Mouse (Mus musculus) Muller cell, postnatal 12 days (primary cell): ENCODE measurements around the gene Celsr1.
"Not testable (repeated sequence)": the region's sequence is repeated elsewhere in the genome, so short reads cannot be mapped to it uniquely, and the experiment has no call there.

Experiments
- DNase-seq: peaks from one replicate; pipeline ENCODE4 v3.0.0-alpha.2; 2015; ENCODE audit errors: inconsistent ontology term

Gene Celsr1

DNA sequence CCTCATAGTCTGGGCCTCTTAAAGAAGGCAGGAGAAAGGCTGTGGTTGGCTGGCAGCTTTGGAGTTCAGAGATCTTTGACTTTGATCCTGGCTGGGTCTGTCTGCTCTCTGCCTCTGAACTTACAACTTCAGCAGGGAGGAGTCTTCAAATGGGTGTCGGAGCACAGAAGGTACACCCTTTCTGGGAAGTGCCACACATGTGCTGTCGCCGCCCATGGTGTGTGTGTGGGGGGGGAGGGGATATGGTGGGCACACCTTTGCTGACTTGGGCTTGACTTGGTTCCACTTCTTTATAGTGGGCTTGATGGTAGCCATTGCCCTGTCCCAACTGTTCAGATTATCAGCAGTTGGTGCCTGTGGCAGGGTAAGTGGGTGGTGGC is 31.3 kb upstream of the Celsr1 start:
- DNase-seq = no peak

DNA sequence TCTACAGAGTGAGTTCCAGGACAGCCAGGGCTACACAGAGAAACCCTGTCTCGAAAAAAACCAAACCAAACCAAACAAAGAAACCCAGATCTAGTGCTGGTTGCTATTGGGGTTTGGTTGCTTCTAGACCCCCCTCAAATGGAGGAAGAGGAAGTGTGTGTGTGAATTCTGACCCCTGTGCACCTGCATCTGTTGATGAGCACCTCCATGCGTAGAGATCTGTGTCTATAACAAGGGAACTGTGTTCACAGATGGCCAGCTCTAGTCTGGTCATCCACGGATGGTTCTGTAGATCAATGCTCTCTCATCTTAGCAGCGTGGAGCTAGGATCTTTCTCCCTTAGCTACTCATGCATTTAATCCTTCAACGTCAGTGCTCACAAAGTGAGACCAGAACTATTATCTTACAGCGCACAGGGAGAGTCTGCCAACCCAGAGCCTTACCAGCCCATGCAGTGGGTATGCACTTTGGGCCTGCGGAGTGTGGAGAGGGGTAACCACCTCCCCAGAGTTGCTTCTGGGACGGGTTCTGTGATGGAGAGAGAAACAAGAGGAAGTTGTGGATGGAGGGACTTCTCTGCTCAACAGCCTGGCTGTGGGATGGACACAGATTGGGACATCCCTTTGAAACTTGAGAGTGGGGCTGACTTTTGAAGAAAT is 30.7 kb upstream of the Celsr1 start:
- DNase-seq = no peak

DNA sequence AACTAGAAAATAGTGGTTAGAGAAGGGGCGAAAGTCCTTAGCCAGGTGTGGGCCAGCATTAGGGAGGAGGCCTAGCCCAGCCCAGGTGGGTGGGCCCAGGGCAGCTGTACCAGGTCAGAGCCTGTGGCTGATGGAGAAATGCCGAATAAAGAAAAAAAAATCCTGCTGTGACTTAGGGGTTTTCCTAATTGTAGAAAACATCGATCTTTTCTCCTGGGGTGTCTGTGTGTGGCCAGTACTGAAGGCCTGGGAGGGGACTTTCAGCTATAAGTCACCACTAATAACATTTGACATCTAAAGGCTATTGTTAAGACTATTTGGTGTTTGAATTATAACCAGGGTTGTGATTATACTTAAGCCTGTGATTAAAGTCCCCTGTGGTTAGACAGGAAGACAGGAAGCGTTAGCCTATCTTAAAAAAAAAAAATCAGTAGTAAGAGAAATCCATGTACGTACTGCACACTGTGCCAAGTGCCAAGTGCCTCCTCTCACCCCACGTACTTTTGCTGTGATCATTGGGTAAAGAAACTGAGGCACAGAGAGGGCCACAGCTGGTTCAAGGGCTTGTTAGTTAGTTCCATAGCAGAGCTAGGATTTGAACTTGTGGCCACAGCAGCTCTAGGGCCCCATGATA is 28.4 kb upstream of the Celsr1 start:
- DNase-seq = no peak

DNA sequence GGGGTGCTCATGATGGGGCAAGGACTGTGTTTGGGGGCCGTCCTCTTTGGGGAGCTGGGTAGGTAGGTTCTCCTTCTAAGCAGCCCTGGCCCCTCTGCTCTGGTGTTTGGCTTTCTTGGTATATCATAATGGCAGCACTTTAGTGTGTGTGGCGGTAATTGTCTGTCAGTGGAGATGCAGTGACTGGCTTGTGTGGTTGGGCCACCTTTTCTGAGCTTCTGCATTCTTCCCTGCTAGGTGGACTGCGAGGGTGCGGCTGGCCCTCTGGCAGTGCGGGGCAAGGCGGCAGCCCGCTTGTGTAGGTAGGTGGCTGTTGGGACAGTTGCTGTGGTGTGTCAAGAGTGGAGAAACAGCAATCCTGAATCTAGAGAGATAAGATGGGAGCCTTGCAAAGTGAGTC is 27.6 kb upstream of the Celsr1 start:
- DNase-seq = no peak

DNA sequence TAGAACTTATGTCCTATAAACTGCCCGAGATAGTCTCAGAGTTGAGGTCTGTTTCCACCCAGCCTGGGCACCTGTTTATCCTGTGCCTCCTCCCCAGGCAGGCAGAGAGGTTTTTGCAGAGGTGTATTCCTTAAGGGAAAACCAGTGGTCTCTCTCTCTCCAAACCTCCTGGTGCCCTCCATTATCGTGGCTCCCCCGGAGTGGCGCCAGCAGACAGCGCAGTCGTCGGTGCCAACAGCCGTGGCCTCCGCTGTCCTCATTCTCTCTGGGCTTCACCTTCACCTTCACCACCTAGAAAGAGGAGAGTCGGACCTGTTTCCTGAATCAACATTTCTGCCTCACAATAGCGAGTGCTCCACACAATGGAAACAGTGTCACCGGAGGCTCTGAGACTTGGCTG is 27.0 kb upstream of the Celsr1 start:
- no peak for DNase-seq

DNA sequence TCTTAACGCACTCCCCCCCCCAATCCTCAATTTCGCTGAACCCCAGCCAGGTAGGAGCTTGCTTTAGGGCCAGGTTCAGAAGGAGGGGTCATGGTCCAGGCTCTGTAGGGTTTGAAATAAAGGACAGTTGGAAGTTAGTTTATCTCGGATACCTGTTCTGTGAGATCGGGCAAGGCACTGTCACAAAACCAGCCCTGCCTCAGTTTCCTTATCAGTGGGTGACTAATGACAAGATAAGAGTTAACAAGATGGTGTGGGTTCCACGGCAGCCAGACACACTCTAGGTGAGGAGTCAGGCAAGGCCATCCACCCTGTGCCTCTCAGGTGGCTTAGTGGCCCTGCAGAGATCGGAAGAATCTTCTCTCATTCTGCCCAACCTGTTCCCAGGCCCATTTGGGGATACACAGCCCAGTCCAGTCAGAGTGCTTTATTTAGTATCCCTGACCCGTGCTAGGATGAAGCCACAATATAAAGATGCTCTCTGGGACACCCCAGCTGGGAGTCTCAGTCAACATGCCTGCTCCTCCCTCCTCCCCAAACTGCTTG is 26.3 kb upstream of the Celsr1 start:
- DNase-seq = no peak

DNA sequence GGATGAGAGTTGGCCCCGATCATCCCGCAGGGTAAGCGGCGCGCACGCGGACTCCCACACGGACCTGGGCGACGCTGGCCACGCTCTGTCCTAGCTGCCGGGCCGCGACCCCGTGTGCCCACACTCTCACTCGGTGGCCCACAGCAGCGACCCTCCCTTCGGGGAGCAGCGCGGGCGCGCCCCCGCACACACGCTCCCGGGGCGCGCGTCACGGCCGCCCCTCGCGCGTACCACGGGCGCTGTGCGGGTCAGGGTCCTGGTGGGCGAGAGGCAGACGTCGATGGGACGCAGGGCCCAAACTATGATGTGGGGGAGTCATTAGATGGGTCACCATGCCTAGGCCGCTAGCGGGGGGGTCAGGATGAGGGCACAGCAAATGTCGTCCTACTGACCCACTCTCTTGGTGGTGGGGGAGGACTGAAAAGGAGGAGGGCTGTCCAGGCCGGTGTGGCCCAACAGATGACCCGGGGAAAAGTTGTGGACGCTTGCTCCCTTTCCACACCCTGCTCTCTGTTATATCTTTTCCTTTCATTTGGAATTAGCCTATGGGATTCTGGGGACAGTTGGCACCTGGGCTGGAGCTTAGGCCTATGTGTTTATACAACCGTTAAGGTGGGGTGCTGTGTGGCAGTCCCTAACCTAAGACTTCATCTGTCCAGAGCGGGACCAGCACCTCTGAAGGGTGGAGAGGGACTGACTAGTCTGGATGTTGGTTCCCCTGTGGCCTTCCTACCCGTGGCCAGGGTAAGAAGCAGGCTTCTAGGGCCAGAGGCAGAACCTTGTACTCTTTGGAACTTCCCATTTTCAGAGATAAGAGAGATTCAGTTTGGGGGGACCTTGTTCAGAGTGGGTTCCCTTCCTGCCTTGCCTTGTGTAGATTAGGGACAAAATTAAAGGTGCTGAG is 25.6 kb upstream of the Celsr1 start:
- peak; percentile 52 for DNase-seq

DNA sequence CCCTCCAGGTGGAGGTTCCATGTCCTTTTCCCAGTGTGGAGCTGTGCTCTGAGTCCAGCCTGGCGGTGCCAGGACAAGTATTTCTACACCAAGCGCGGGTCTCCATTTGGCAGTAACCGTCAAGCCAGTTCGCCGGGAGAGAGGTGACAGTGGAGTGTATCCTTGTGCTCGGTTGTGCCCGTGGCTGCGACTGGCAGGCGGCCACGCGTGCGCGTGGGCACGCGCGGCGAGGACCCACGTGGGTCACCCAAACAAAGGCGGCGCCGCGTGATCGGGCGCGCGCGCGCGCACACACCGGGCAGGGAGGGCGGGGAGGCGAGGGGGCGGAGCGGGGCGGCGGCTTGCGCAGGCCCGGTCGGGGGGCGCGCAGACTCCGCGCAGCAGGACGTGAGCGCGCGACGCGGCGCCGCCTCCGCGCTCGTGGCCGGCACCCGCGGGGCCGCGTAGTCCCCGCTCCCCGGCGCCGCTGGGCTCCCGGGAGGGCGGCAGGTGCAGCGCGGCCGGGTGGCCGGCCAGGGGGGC is 24.9 kb upstream of the Celsr1 start:
- peak; percentile 94 for DNase-seq

DNA sequence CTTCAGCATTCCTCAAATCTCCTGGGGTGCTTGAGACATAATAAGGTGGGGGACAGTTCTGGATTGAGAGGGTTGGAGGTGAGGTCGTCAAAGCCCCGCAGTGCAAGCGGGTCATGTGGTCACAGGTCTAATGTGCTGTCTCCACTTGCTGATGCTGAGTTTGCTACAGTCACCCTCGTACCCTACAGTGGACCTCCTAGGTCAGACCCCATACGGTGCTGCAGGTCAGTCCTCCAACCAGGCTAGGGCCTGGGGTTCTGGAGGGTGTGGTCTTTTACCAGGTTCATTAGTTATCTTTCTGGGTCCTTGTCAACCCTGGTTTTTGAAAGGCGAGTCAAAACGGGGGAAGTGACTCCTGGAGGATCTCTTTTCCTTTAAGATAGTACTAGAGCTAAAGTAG is 24.3 kb upstream of the Celsr1 start:
- DNase-seq = no peak

DNA sequence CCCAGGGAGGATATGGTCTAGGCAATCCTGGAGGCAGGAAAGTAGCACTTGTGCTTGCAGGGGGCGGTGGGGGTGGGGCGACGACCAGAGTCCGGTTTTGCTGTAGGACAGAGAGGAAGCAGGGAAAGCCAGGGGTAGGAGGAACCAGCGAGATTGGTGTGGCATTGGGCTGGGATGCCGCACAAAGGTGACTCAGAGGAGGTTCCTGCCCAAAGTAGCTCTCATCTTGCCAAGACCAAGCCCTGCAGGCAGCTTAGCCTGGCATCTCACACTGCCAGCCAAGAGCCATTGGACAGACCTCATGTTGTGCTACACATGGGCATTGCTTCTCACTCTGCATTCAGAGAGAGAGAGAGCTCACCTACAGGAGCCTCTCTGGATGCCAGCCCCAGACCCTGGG is 23.8 kb upstream of the Celsr1 start, which contains the start of gene Gramd4:
Gene Gramd4 (plus strand): TSS at position 283 of the 400 bp plus-strand sequence.
- DNase-seq = peak; percentile 61

DNA sequence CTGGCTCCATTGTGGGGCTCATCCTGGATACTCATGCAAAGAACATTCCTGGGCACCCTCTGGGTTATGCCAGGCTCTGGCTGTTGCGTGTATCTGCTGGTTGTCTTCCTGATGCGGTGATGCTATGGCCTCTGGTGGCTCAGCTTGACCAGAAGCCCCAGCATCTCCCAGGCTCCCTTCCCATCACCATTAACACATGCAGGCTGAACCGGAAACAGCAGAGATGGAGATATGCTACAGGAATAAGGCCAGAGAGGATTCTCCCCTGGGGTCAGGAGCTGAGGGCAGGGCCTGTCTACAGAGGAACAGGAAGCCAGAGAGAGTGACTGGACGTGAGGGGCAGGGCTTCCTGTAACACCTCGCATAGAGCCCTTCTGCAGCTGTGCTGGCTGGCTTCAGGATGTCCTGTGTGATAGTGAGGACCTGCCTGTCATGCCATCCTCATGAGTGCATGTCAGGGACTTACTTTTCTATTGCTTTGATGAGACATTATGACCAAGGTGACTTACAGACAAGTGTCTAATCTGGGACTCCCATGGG is 22.7 kb upstream of the Celsr1 start:
- DNase-seq = no peak

DNA sequence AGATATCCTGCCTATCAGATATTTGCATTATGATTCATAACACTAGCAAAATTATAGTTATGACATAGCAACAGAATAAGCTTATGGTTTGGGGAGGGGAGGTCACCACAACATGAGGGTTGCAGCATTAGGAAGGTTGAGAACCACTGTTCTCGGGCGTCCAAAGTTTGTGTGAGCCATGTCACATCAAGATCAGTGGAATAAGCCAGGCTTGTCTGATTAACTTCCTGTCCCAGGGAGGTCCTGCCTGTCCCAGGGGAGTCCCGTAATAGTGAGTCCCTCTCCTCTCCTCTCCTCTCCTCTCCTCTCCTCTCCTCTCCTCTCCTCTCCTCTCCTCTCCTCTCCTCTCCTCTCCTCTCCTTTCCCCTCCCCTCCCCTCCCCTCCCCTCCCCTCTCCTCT is 21.3 kb upstream of the Celsr1 start:
- DNase-seq = not testable (repeated sequence)

DNA sequence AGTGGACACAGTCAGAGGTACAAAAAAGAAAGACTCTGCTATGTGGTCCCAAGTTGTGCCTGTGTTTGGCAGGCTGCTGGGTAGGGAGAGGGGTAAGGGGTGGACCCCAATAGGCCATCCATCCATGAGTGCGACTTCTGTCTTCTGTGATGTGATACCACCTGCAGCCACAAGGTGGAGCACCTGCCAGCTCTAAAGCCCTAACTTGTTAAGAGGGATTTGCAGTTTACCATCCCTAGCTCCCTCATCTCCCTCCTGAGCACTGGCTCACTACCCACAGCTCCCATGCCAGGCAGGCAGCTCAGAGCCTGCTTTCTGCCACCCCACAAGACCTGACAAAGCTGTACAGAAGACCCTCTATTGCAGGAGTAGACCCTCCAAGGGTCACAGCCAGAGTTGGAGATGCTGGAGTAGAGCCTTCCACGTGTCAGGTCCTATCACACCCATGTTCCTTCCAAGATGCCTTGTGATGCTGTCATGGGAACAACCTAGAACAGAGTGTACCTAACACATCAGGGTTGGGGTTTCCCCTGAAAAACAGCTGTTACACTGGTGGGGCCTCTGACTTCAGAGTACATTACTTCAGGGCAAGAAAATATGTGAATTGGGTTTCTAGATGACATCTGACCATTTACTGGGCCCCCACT is 20.4 kb upstream of the Celsr1 start:
- peak; percentile 55 for DNase-seq

DNA sequence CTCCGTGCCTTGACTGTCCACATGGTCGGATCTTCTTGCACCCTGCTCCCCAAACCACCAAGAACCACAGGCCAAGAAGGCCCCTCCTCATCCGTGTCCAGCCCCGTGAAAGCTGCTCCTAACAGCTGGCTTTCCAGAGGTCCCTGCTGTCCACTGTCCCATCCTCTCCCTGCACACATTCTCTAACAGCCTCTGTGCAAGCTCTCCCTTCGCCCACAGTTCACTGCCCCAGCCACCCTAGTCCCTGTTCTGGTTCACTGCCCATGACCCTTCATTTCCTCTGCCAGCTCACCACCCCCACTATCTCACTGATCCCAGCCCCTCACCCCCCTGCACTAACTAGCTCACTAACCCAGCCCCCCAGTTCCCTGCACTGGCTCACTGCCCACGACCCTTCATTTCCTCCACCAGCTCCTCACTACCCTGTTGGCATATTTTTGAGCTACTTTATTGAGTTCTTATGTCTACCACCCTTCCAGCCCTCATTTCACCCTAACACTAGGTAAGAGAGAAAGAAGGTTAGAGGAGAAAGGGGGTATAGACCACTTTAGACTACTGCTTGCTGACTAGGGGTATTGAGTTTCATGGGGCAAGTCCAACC is 18.4 kb upstream of the Celsr1 start:
- no peak for DNase-seq

DNA sequence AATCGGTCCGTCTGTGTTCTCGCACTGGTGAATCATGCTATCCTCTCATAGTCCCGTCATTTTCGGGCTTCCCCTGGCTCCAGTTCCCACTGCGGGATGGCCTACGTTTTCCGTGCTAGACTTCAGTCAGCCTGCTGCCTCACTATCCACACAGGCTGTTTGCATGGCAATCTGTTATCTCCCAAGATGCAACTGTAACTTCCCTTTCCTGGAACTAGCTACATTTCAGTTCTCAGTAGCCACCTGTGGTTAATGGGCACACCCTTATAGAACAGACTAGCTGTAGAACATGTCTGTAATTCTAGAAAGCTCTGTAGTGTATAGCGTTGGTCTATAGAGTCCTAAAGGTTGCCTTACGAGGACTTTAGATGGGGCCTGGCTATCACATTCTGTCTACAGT is 17.6 kb upstream of the Celsr1 start:
- no peak for DNase-seq

DNA sequence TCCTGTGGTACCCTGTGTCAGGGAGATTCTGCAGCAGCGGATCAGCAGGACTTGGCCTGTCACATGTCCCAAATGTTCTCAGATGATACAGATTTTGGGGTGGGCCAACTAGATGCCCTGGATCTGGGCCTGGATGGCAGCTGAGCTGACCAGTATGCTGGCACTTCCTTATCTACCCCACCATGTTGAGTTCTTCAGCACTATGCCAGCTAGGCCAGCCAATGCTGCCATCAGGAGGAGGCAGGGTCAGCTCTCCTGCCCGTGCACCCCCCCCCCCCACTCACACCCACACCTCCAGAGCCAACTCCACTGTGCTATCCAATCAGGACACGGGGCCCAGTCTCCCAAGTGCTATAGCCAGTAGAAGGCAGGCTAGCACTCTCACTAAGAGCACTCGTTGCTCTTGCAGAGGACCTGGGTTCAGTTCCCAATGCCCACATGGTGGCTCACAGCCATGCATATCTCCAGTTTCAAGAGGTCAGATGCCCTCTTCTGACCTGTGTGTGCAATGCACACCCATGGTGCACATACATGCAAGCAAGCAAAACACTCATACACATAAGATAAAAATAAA is 16.7 kb upstream of the Celsr1 start:
- DNase-seq = no peak

DNA sequence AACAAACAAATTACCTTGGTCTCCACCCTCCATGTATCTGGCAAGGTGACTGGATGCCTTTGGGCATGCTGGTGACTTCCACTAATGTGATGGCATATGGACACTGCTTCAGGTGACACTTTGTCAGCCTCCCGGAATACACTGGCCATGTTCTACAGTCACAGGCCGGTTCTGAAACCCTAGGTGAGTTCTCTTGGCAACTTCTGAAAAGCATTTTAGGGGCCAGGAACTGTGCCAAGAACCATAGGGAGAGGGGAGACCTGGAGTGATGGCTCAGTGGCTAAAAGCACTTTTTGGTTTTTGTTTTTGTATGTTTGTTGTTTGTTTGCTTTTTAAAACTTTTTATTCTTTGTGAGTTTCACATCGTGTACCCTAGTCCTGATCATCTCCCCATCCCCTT is 15.9 kb upstream of the Celsr1 start:
- no peak for DNase-seq

DNA sequence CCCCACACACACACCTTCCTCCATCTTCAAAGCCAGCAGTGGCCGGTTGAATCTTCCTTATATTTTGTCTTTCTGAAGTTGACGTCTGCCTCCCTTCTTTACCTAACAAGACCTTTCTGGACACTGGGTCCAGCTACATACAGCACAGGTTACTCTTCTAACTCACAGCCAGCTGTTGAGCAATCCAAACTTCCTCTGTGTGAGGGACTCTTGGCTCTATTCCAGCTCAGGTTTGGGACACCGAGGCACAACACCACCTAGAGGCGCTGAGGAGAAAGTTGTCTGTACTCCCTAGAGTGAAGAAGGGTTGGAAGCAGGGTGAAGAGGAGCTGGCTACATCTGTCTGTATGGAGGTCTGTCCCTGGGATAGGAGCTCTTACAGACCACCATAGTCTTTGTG is 8.8 kb upstream of the Celsr1 start:
- DNase-seq = no peak

DNA sequence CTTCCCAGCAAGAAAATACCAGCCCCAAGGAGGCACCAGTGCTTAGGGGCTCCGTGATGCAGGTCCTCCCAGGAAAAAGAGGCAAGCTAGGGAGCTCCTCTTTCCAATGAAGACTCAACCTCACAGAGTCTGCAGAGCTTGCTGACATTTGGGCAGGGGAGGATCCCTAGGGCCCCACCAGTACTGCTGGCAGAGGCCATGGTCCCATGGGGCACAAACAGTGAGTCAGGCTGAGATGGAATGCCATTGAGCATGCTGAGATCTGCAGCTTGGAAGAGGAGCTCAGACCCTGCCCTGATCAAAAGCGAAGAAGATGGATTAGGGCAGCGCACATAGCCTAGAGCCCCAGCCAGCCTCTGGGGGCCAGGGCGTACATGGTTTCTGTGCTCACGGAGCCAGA is 7.8 kb upstream of the Celsr1 start:
- no peak for DNase-seq

DNA sequence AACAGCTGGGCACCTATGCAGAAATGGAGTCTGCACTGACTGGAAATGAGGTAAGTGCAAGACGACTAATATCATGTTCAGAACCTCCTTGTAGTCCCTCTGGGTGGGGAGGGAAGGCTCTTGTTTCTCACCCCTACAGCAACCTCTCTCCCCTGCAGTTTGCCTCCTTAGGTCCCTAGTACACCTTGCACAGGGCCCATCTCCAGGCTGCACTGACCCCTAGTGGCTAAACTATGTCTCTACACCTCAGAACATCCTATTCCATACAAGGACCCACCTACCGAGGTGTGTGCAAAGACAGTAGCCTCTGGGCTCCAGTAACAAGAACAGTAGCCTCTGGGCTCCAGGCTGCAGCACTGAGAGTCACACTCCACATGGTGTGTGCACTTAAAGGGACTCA is 5.2 kb upstream of the Celsr1 start:
- peak; percentile 47 for DNase-seq

DNA sequence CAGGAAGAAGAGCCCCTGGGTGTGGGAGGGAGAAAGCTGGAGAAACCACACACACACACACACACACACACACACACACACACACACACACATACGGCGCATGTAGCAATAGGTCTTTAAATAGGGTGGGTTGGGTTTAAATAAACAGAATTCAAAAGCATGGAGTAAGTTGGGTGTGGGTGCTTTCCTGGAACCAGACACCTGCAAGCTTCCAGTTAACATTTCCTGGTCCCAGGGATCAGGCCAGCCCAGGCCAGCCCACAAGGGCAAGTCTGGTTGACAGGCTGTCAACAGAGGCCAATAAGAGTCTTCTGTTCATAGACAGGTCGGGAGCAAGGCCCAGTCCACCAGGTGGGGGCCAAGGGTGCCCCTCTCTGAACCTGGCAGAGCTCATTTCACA is 2.3 kb upstream of the Celsr1 start:
- no peak for DNase-seq
